Mouse (Mus musculus): ENCODE measurements around the gene Mgat5.

Mgat5 gene

DNA sequence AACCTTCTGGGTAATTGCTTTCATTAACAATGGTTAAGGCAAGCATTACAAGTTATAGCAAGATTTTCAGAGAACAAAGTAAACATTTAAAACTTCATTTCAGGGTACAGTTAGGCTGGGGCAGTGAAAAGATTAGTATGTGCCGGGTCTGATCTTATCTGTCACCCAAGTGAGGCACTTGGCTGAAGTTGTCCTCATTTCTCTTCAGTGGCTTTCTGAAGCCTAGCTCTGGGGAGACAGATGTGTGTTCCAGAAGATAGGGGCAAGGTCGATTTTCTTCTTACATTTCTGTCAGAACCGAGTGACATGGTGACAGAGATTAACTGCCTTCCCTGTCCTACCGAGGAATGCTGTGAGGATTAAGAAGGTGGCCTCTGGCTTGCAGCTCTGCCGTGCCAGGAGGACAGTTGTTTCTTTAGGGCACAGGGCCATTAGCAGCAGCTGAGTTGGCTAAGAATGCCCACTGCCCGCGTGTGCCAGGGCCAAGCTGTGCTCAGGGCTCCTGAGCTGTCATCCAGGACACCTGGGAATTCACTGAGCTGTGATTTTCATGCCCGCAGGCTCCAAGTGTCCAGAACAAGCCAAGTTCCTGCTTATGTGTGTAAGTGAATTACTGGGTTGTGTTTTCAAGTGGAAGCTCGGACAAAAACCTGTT lies 134.1 kb downstream of the Mgat5 start:
- DNase-seq (ENCODE audit: low read depth): no peak

DNA sequence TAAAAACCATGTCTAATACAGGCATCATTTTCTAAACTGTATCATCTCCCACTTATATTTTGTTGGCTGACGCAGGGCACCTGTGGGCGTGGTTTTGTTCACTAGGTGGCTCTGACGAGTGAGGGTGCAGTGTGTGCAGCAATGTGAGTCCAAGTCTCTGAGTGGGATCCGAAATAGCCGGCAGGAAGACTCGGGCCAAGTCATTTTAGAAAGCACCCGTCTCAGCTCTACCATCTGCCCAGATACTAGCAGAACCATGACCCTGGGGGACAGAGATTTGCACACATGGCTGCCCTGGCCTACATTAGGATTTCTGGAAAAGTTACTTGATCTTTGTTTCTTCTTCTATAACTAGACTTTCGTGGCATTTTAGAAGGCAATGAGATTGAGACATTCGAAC lies 135.5 kb downstream of the Mgat5 start:
- DNase-seq (ENCODE audit: low read depth): no peak

GRCm38 (mm10) chr1:127344913-127345312 lies 140.1 kb downstream of the Mgat5 start:
- no peak for DNase-seq (ENCODE audit: low read depth)

DNA sequence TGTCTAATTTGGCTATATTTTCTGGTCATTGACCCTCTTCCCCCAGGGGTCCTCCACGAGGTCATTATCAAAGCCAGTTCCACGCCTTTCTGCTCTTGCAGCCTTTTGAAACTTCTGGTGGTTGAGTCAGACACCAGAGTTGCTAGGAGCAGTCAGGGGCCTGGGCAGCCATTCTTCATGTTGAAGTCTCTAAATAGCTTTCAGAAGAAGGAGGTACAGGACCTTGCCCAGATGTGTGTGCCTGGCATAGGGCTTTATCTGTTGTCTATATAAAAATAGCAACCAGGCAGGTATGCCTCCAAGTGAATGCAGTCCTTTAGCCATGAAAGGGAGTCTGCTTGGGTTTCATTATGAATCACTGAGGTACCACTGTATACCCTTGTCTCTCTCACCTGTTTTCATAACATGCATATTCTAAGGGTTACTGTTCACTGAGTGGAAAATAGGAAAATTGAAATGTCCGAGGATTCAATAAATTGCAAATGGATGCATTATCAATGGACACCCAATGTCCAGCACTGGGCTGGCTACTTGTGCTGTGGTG lies 141.9 kb downstream of the Mgat5 start:
- no peak for DNase-seq (ENCODE audit: low read depth)

- no peak for DNase-seq (ENCODE audit: low read depth)
These were observed 143.2 kb downstream of the Mgat5 start for GRCm38 (mm10) chr1:127347878-127348620.

DNA sequence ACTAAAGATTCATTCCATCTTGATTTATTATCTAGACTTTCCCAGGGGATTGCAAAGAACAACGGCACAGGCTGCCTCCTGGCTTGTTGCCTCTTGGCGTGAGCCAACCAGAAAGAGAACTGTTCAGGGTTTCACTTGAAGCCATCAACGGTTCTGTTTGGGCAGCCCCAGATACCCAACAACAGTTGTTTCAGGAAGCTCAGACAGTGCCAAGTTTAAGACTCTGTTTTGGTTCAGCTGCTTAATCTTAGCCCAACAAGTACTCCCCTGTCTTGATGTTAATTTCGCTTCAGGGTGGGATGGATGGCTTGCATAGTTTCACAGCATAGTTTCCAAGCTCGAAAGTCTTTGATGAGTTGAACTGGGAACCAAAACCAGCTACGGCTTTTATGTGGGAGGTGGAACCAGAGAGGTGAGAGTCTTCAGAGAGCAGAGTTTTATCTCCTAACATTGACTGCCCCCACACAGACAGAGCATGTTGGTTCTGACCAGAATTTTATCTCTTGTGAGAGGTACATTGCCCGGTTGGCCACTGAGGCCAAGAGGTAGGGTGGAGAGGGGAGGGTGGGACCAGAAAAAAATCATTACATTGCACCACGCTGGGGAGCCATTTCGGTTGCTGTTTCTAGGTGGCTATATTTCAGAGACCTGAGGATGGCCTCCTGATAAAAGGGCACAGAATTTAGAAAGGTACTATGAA lies 144.0 kb downstream of the Mgat5 start:
- no peak for DNase-seq (ENCODE audit: low read depth)

DNA sequence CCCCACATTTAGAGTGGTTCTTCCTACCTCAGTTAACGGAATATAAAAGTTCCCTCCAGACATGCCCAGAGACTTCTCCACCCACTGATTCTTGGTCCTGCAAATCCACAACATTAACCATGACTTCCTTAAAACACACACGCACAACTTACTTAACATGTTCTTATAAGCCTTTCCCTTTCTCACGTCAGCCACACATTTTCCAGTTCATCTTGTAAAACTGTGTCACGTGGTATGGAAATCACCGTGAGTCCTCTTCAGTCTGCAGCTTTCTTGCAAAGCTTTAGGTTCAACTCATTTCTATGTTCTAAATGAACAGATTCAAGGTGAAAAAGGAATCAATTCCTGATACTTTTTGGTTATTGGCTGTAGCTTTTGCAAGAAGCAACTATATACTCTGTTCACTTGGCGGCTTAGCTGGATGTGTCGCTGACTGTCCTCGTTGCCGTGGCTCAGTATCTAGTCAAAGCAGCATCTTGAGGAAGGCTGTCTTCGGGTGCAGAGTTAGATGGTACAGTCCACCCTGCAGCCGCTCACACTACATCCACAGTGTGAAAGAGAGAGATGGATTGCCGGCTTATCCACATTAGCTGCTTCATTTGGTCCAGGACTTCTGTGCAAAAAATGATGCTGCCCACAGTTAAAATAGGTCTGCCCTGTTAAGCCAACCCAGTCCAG lies 146.7 kb downstream of the Mgat5 start:
- DNase-seq (ENCODE audit: low read depth): no peak

- no peak for DNase-seq (ENCODE audit: low read depth)
These were observed 147.4 kb downstream of the Mgat5 start for GRCm38 (mm10) chr1:127352131-127352793.

DNA sequence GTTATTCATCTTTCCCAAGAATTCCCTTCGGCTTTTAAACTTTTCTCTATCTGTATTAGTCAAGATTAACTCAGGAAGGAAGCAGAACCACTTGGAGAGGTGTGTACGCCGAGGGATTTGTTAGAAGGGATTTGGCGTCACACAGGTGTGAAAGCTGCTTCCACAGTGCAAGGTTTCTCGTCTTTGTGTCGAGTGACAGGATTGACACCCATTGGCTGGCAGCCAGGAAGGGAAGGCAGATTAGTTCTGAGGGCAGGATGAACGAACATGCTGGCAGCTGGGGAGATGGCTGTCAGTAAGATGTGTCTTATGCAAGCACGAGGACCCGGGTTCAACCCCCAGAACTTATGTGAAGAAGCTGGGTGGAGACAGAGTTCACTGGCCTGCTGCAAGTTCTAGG lies 148.6 kb downstream of the Mgat5 start:
- DNase-seq (ENCODE audit: low read depth): no peak

DNA sequence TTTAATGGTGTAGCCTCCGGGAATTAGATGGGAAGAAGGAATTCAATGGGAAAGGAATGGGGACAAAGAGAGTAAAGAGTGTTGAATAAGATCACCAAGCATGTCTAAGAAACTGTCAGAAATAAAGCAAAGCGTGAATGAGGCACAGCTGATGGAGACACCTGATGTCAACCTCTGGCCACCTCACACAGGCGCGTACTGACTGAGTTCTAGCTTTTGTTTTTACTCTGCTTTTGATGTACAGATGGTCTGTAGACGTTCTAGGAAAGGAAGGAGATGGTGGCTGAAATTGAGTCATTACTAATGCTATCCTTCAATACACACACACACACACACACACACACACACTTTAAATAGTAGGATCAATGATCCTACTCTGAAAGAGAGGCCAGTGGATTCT lies 149.3 kb downstream of the Mgat5 start:
- no peak for DNase-seq (ENCODE audit: low read depth)

DNA sequence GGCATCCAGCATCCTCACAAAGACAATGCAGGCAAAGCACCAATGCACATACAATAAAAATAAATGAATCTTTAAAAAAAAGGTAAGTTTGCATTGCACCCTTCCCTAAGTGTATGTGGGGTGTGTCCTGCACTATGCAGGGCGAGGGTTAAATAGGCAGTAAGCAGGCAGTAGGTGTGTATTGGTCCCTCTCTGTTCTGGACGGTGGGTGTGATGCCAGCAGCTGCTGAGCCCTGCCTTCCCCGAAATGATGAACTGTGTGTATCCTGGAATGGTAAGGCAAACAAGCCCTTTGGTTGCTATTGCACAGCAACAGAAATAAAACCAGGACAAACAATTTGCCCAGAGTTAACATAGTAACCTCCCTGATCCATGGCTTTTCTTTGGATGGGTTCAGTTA lies 150.2 kb downstream of the Mgat5 start:
- DNase-seq (ENCODE audit: low read depth): no peak

GRCm38 (mm10) chr1:127363638-127364037 lies 158.8 kb downstream of the Mgat5 start:
- no peak for DNase-seq (ENCODE audit: low read depth)

- DNase-seq (ENCODE audit: low read depth): no peak
These were observed 160.9 kb downstream of the Mgat5 start for GRCm38 (mm10) chr1:127365706-127366105.

- no peak for DNase-seq (ENCODE audit: low read depth)
These were observed 161.3 kb downstream of the Mgat5 start for GRCm38 (mm10) chr1:127366111-127366510.

- no peak for DNase-seq (ENCODE audit: low read depth)
These were observed 163.7 kb downstream of the Mgat5 start for GRCm38 (mm10) chr1:127368513-127368912.

GRCm38 (mm10) chr1:127369538-127369937 lies 164.7 kb downstream of the Mgat5 start:
- no peak for DNase-seq (ENCODE audit: low read depth)

DNA sequence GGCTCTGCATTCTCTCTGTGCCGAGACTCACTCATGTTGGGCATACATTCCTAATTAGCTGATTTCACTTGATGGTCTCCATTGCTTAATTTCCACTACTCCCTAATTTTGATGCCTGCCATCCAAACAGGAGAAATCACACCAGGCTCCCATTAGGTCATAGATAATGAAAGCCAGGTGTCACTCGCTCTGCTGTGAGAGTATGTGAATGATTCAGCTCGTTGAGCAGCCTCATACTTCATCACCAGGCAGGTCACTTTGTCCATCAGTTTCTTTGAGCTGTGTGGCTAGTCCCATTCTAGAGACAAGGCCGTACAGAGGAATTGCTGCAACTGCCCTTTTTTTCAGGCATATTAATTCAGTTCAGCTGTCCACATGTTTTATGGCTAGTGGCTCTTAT lies 167.3 kb downstream of the Mgat5 start:
- no peak for DNase-seq (ENCODE audit: low read depth)

GRCm38 (mm10) chr1:127373559-127373958 lies 168.7 kb downstream of the Mgat5 start:
- DNase-seq (ENCODE audit: low read depth): no peak

- DNase-seq (ENCODE audit: low read depth): no peak
These were observed 169.3 kb downstream of the Mgat5 start for GRCm38 (mm10) chr1:127374157-127374556.

DNA sequence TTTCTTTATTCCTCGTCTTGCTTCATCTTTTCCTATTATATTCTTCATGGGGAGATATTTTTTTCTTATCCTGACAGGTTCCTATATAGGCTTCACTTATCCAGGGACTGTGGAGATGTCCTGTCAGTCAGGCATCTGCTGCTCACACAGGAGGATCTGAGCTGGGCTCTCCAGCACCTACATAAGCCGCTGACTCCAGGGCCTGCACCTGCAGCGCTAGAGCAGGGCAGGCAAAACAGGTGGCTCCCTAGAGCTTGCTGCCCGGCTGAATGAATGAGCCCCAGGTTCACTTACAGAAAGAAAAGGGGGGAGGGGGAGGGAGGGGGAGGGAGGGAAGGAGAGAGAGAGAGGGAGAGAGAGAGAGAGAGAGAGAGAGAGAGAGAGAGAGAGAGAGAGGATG lies 175.3 kb downstream of the Mgat5 start:
- DNase-seq (ENCODE audit: low read depth): no peak

DNA sequence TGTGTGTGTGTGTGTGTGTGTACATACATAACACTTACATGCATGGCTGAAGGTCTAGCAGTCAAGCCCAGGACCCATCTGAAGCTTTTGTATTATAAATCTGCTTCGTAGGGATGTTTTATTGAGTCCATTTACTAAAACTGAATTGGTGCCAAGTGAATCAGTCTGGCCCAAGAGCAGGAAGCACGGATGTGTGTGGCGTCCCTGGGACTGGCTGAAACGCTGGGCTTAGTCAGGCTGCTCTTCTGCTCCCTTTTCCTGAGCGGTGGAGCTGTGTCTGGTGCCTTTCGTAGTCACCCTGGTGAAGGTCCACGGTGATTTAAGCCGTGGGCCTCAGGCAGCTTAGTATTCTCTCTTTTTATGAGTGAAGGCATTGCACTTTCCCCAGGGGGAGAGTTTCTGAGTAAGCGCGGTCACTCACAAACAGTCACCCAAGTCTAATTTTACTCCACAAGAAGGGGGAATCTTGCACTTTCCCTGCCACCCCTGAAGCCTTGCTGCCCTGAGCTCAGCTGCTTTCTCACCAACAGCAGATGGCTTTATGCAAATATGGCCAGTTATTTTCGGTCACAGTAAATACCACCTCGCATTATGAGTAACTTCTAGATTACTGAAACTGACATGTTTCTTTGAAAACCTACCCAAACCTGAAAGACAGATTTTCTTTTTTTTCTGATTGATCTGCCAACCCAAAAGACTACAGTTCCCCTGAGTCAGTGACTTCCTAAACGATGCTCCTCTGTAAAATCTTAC lies 176.1 kb downstream of the Mgat5 start:
- no peak for DNase-seq (ENCODE audit: low read depth)
